Mouse (Mus musculus) MEL (cell line): ENCODE data around the gene Sohlh2. TPM values are rescaled to one million over a fixed set of nuclear protein-coding genes. Genes with fewer than 3 reads are reported as not detected.

Experiments
- DNase-seq: peaks from one replicate; pipeline ENCODE4 v3.0.0; 2011; ENCODE audit warnings: low read depth, low spot score
- H3K27ac ChIP-seq: 2 replicates; pipeline ENCODE4 v1.5.1; 2012; ENCODE audit warnings: low read depth, mild to moderate bottlenecking, control low read depth, low read length, moderate library complexity; ENCODE audit not compliant: control insufficient read depth
- H3K27me3 ChIP-seq, 2 experiments: fragments of 150-350 bp in 1 of 2; sonication (generic) in 1 of 2; 2 replicates each; pipeline ENCODE4 v1.6.1; 2012; ENCODE audit warnings: low read length in 2 of 2, mild to moderate bottlenecking in 2 of 2, improper control_type of control experiment in 1 of 2, moderate library complexity in 1 of 2; ENCODE audit not compliant: insufficient read depth in 2 of 2, control insufficient read depth in 1 of 2
- H3K36me3 ChIP-seq, 2 experiments: 2 replicates each; pipeline ENCODE4 v1.6.1; 2012 to 2014; ENCODE audit warnings: low read length in 2 of 2, improper control_type of control experiment in 1 of 2, inconsistent platforms in 1 of 2, mild to moderate bottlenecking in 1 of 2; ENCODE audit not compliant: insufficient read depth in 2 of 2, control insufficient read depth in 1 of 2
- H3K4me1 ChIP-seq, 2 experiments: fragments of 150-350 bp in 1 of 2; sonication (generic) in 1 of 2; 2 replicates each; pipeline ENCODE4 v1.6.1; 2012; ENCODE audit warnings: low read length in 2 of 2, improper control_type of control experiment in 1 of 2, mild to moderate bottlenecking in 1 of 2; ENCODE audit not compliant: insufficient read depth in 2 of 2, control insufficient read depth in 1 of 2
- H3K4me3 ChIP-seq, 2 experiments: fragments of 150-350 bp in 1 of 2; sonication (generic) in 1 of 2; 2 replicates each; pipeline ENCODE4 v1.5.1; 2012; ENCODE audit warnings: low read depth in 2 of 2, low read length in 2 of 2, mild to moderate bottlenecking in 2 of 2, moderate library complexity in 2 of 2, control low read depth in 1 of 2, improper control_type of control experiment in 1 of 2; ENCODE audit not compliant: control insufficient read depth in 1 of 2, insufficient read depth in 1 of 2
- H3K79me2 ChIP-seq: 2 replicates; pipeline ENCODE4 v1.6.1; 2012; ENCODE audit warnings: mild to moderate bottlenecking, low read length, moderate library complexity; ENCODE audit not compliant: control insufficient read depth, poor library complexity, insufficient read depth
- H3K9ac ChIP-seq: 2 replicates; pipeline ENCODE4 v1.6.1; 2012; ENCODE audit warnings: low read depth, mild to moderate bottlenecking, control low read depth, low read length, moderate library complexity; ENCODE audit not compliant: control insufficient read depth, poor library complexity, severe bottlenecking
- H3K9me3 ChIP-seq: fragments of 150-350 bp; sonication (generic); replicated peaks from 2 replicates; pipeline ENCODE4 v1.6.1; 2012; ENCODE audit warnings: mild to moderate bottlenecking, low read length, improper control_type of control experiment, moderate library complexity; ENCODE audit not compliant: insufficient read depth
- BHLHE40 ChIP-seq: IDR thresholded peaks from 2 replicates; pipeline ENCODE4 v1.6.1; 2012; ENCODE audit warnings: low read depth, mild to moderate bottlenecking, inconsistent platforms, low read length, improper control_type of control experiment, borderline replicate concordance
- CHD1 ChIP-seq: IDR thresholded peaks from 2 replicates; pipeline ENCODE4 v1.6.1; 2012; ENCODE audit warnings: low read depth, mild to moderate bottlenecking, inconsistent platforms, low read length, improper control_type of control experiment
- CHD2 ChIP-seq: IDR thresholded peaks from 2 replicates; pipeline ENCODE4 v1.6.1; 2011; ENCODE audit warnings: low read length, improper control_type of control experiment
- E2F4 ChIP-seq: IDR thresholded peaks from 2 replicates; pipeline ENCODE4 v1.6.1; 2011; ENCODE audit warnings: low read depth, low read length, improper control_type of control experiment, borderline replicate concordance
- GABPA ChIP-seq: IDR thresholded peaks from 2 replicates; pipeline ENCODE4 v1.6.1; 2012; ENCODE audit warnings: low read depth, mild to moderate bottlenecking, inconsistent platforms, low read length, improper control_type of control experiment, moderate library complexity
- GATA1 ChIP-seq: IDR thresholded peaks from 2 replicates; pipeline ENCODE4 v1.6.1; 2011; ENCODE audit warnings: low read depth, low read length, improper control_type of control experiment
- HCFC1 ChIP-seq: IDR thresholded peaks from 2 replicates; pipeline ENCODE4 v1.6.1; 2012; ENCODE audit warnings: low read depth, mild to moderate bottlenecking, inconsistent platforms, low read length, improper control_type of control experiment, moderate library complexity
- KAT2A ChIP-seq: conservative IDR thresholded peaks from 2 replicates; pipeline ENCODE4 v1.6.1; 2012; ENCODE audit warnings: low read depth, low read length, improper control_type of control experiment, inconsistent platforms
- MAFK ChIP-seq: IDR thresholded peaks from 2 replicates; pipeline ENCODE4 v1.6.1; 2011; ENCODE audit warnings: low read depth, mild to moderate bottlenecking, low read length, improper control_type of control experiment, borderline replicate concordance
- MEF2A ChIP-seq: IDR thresholded peaks from 2 replicates; pipeline ENCODE4 v1.6.1; 2014; ENCODE audit warnings: low read depth, mild to moderate bottlenecking, inconsistent platforms, low read length, improper control_type of control experiment; ENCODE audit not compliant: poor library complexity, insufficient replicate concordance, severe bottlenecking; ENCODE audit errors: extremely low read depth
- NELFE ChIP-seq: IDR thresholded peaks from 2 replicates; pipeline ENCODE4 v1.6.1; 2011; ENCODE audit warnings: low read depth, low read length, improper control_type of control experiment
- NRF1 ChIP-seq: IDR thresholded peaks from 2 replicates; pipeline ENCODE4 v1.6.1; 2014; ENCODE audit warnings: low read depth, mild to moderate bottlenecking, inconsistent platforms, low read length, improper control_type of control experiment, moderate library complexity; ENCODE audit not compliant: poor library complexity, insufficient read depth, severe bottlenecking
- POLR2A ChIP-seq, 2 experiments: IDR thresholded peaks; 2 replicates each; pipeline ENCODE4 v1.6.1; 2011 to 2012; ENCODE audit warnings: low read length in 2 of 2, mild to moderate bottlenecking in 2 of 2, control low read depth in 1 of 2, improper control_type of control experiment in 1 of 2, low read depth in 1 of 2, moderate library complexity in 1 of 2; ENCODE audit not compliant: control insufficient read depth in 1 of 2, insufficient read depth in 1 of 2, poor library complexity in 1 of 2
- RAD21 ChIP-seq: IDR thresholded peaks from 2 replicates; pipeline ENCODE4 v1.6.1; 2011; ENCODE audit warnings: mild to moderate bottlenecking, low read depth, low read length, improper control_type of control experiment
- SIN3A ChIP-seq: IDR thresholded peaks from 2 replicates; pipeline ENCODE4 v1.6.1; 2012; ENCODE audit warnings: low read length, improper control_type of control experiment, inconsistent platforms
- SMC3 ChIP-seq: IDR thresholded peaks from 2 replicates; pipeline ENCODE4 v1.6.1; 2011; ENCODE audit warnings: low read depth, low read length, improper control_type of control experiment
- TBP ChIP-seq: IDR thresholded peaks from 2 replicates; pipeline ENCODE4 v1.8.0; 2011; ENCODE audit warnings: low read depth, low read length, improper control_type of control experiment
- UBTF ChIP-seq: IDR thresholded peaks from 2 replicates; pipeline ENCODE4 v1.6.1; 2012; ENCODE audit warnings: low read depth, mild to moderate bottlenecking, inconsistent platforms, low read length, improper control_type of control experiment, moderate library complexity, borderline replicate concordance; ENCODE audit not compliant: insufficient read depth
- USF2 ChIP-seq, 2 experiments: IDR thresholded peaks; 2 replicates each; pipeline ENCODE4 v1.6.1; 2011 to 2012; ENCODE audit warnings: improper control_type of control experiment in 2 of 2, low read length in 2 of 2, borderline replicate concordance in 1 of 2, inconsistent platforms in 1 of 2, low read depth in 1 of 2, mild to moderate bottlenecking in 1 of 2; ENCODE audit not compliant: insufficient read depth in 1 of 2
- ZC3H11A ChIP-seq: IDR thresholded peaks from 2 replicates; pipeline ENCODE4 v1.6.1; 2012; ENCODE audit warnings: low read depth, mild to moderate bottlenecking, inconsistent platforms, low read length, improper control_type of control experiment
- ZMIZ1 ChIP-seq: IDR thresholded peaks from 2 replicates; pipeline ENCODE4 v1.6.1; 2012; ENCODE audit warnings: low read depth, mild to moderate bottlenecking, inconsistent platforms, low read length, improper control_type of control experiment, moderate library complexity
- ZNF384 ChIP-seq: IDR thresholded peaks from 2 replicates; pipeline ENCODE4 v1.6.1; 2012; ENCODE audit warnings: low read depth, mild to moderate bottlenecking, inconsistent platforms, low read length, improper control_type of control experiment
- polyA plus RNA-seq, 2 experiments: library from polyadenylated mRNA; stranded (reverse) in 1 of 2; unstranded in 1 of 2; fragments of >175 nt in 1 of 2; fragments of >200 nt in 1 of 2; gene quantifications; 2 replicates each; pipeline versions ENCODE4 v1.2.1 to v1.2.4; 2012; ENCODE audit warnings: low replicate concordance in 2 of 2, low read depth in 1 of 2; ENCODE audit not compliant: insufficient read length in 2 of 2, insufficient read depth in 1 of 2, missing spikeins in 1 of 2
- total RNA-seq: library from RNA; depleted of rRNA; stranded (reverse); fragments of 300-350 nt; gene quantifications from 2 replicates; pipeline ENCODE4 v1.2.3, GENCODE M21; 2012

The Sohlh2 gene
- total and polyA plus RNA-seq, 3 experiments, result not detected

- Histone ChIP-seq H3K27ac (no peak overlapping the region), H3K27me3 (no peaks in the 10 kb centered on the region), H3K9me3 (no peaks in the 10 kb centered on the region), H3K4me1 (no peaks in the 10 kb centered on the region), H3K36me3 (no peaks in the 10 kb centered on the region), H3K79me2 (no peaks in the 10 kb centered on the region), H3K9ac (no peak overlapping the region), H3K4me3 (no peak overlapping the region)
- TF ChIP-seq MEF2A, result no peak
- no peak for TF ChIP-seq SIN3A
- TF ChIP-seq ZNF384, result no peak
- no peak for TF ChIP-seq BHLHE40
- no peak for TF ChIP-seq UBTF
- TF ChIP-seq E2F4, result no peak
- no peak for TF ChIP-seq CHD2
- TF ChIP-seq GATA1, result no peak
- no peak for TF ChIP-seq MAFK
- TF ChIP-seq TBP, result no peak
- TF ChIP-seq SMC3, result no peak
- TF ChIP-seq ZMIZ1, result no peak
- TF ChIP-seq NELFE, result no peak
- DNase-seq, result no peak
These were observed 24.4 kb upstream of the Sohlh2 start for GRCm38 (mm10) chr3:55157413-55157812.

GRCm38 (mm10) chr3:55161144-55161543, 20.7 kb upstream of the Sohlh2 start:
- no peak for DNase-seq
- no peaks in the 10 kb centered on the region for H3K36me3 ChIP-seq
- no peaks in the 10 kb centered on the region for H3K27me3 ChIP-seq
- no peak overlapping the region for H3K27ac ChIP-seq
- H3K9me3 ChIP-seq, result no peaks in the 10 kb centered on the region
- no peaks in the 10 kb centered on the region for H3K79me2 ChIP-seq
- TF ChIP-seq RAD21 (no peak), MEF2A (no peak), ZC3H11A (no peak), E2F4 (no peak)
- H3K4me3 ChIP-seq, result no peak overlapping the region
- H3K9ac ChIP-seq, result no peak overlapping the region
- no peaks in the 10 kb centered on the region for H3K4me1 ChIP-seq

GRCm38 (mm10) chr3:55163510-55163909, 18.3 kb upstream of the Sohlh2 start:
- no peaks in the 10 kb centered on the region for H3K79me2 ChIP-seq
- no peak overlapping the region for H3K4me3 ChIP-seq
- no peak for DNase-seq
- no peaks in the 10 kb centered on the region; a peak in 1 of 4 replicates for H3K27me3 ChIP-seq
- no peak for TF ChIP-seq USF2 (IDR thresholded peaks at IDR 0.05; ENCODE audit: borderline replicate concordance in 1 of 2, insufficient read depth in 1 of 2, low read depth in 1 of 2, low read length in 2 of 2)
- TF ChIP-seq HCFC1, result no peak
- TF ChIP-seq GABPA, result no peak
- no peak for TF ChIP-seq MAFK
- no peak for TF ChIP-seq NRF1
- no peak for TF ChIP-seq CHD1
- TF ChIP-seq KAT2A, result no peak
- no peak for TF ChIP-seq POLR2A (IDR thresholded peaks at IDR 0.05; ENCODE audit: control insufficient read depth in 1 of 2, insufficient read depth in 1 of 2, low read depth in 1 of 2, low read length in 2 of 2, poor library complexity in 1 of 2)
- TF ChIP-seq BHLHE40, result no peak
- TF ChIP-seq MEF2A, result no peak
- TF ChIP-seq NELFE, result no peak
- no peaks in the 10 kb centered on the region for H3K36me3 ChIP-seq
- no peaks in the 10 kb centered on the region for H3K9me3 ChIP-seq
- no peaks in the 10 kb centered on the region for H3K4me1 ChIP-seq
- H3K27ac ChIP-seq, result no peak overlapping the region
- H3K9ac ChIP-seq, result no peak overlapping the region
